11 mouse cellular contexts compared by ENCODE assay signal in the genomic region with DNA sequence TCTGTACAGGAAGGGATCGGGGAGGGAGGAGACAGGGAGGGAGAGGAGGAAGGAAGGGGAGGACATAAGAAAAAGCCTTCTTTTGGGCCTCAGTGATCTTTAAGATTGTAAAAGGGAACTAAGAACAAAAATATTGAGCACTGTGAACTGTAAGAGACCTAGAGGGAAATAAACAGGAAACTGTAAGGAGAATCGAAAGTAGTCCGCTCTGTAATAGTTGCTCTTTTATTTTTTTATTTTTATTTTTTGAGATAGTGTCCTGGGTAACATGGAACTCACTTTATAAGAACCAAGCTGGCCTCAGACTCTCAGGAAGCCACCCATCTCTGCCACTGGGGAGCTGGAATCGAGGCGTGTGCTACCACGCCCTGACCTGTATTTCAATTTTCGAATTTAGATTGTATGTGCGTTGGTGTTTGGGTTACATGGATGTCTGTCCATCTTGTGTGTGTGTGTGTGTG. TPM values are rescaled to one million over a fixed set of nuclear protein-coding genes. Genes with fewer than 3 reads are reported as not detected.
DNase-seq lines count a peak whose midpoint lies in the region; ATAC-seq and TF ChIP-seq lines count a peak whose summit lies in the region.
"Had no signal": no experiment of that assay in that cellular context is flagged by ENCODE, and none has a peak within 500 bp of the region (broad histone marks: within the 10 kb centered on the region; RNA-seq: fewer than 3 reads in every experiment).

No protein-coding gene starts in this region.

- intact Hi-C loops in heart, adult 2 months (cut with DNase I) = no loop called here

- no peaks in the 10 kb centered on the region for H3K27me3 ChIP-seq in heart, adult 2 months (ENCODE audit: control insufficient read depth, insufficient read depth, low read length)
- no peaks in the 10 kb centered on the region for H3K27me3 ChIP-seq in forebrain, embryonic 14.5 days (replicated peaks; ENCODE audit: control insufficient read depth, insufficient read depth, low read length)
- H3K27me3 ChIP-seq: embryonic facial prominence, embryonic 12.5 days had no signal

- peaks cover 5% of the 10 kb centered on the region for H3K4me1 ChIP-seq in heart, adult 2 months (ENCODE audit: control insufficient read depth, insufficient read depth, low read length)
- no peaks in the 10 kb centered on the region; the same call in 1 of the 2 replicates for H3K4me1 ChIP-seq in forebrain, embryonic 14.5 days (ENCODE audit: control insufficient read depth, insufficient read depth, low read length)
- H3K4me1 ChIP-seq: embryonic facial prominence, embryonic 12.5 days; limb, embryonic 10.5 days had no signal

- DNase-seq in 416B (ENCODE audit: low read depth) = peak; percentile 60
- peak; percentile 59 for DNase-seq in CD4-positive, CD25-positive, alpha-beta regulatory T cell, adult 2 months (ENCODE audit: low read depth, low spot score)
- DNase-seq in lung, postnatal 36 days = peak; percentile 36
- no peak for DNase-seq in neural tube, embryonic 10.5 days (ENCODE audit: extremely low spot score, low spot score)
- DNase-seq in kidney, adult 18-20 months = no peak
- DNase-seq in heart, adult 2 months = no peak
- DNase-seq in forebrain, embryonic 14.5 days (ENCODE audit: low spot score) = no peak
- DNase-seq: kidney, postnatal 10 days had no signal

- peak; percentile 90 for ATAC-seq in granulocyte monocyte progenitor cell, adult 5-6 weeks (replicated peaks; ENCODE audit: poor library complexity, severe bottlenecking)
- ATAC-seq in forebrain, embryonic 14.5 days = no peak

- no peak for TF ChIP-seq CTCF in heart, adult 2 months (IDR thresholded peaks at IDR 0.05)

- no peak overlapping the region for H3K9ac ChIP-seq in heart, adult 2 months (ENCODE audit: low read depth, low read length)
- H3K9ac ChIP-seq in forebrain, embryonic 14.5 days (ENCODE audit: low read length) = no peak overlapping the region
- H3K9ac ChIP-seq: embryonic facial prominence, embryonic 12.5 days had no signal

- 48% methylated on average over 8 of the region's 8 CpGs for WGBS in heart, adult 2 months
- WGBS in forebrain, embryonic 14.5 days = 95% methylated on average over 8 of the region's 8 CpGs

- no peaks in the 10 kb centered on the region for H3K79me2 ChIP-seq in heart, adult 2 months (replicated peaks; ENCODE audit: control insufficient read depth, insufficient read depth, low read length)

- peaks cover 3% of the 10 kb centered on the region; the same call in 1 of the 2 replicates for H3K36me3 ChIP-seq in heart, adult 2 months (ENCODE audit: control insufficient read depth, insufficient read depth, low read length)
- no peaks in the 10 kb centered on the region for H3K36me3 ChIP-seq in forebrain, embryonic 14.5 days (ENCODE audit: control insufficient read depth, insufficient read depth, low read length)
- H3K36me3 ChIP-seq: embryonic facial prominence, embryonic 12.5 days; limb, embryonic 10.5 days had no signal

- no peak for TF ChIP-seq EP300 in heart, adult 2 months (IDR thresholded peaks at IDR 0.05; ENCODE audit: insufficient read depth, low read depth, low read length)

- H3K9me3 ChIP-seq in forebrain, embryonic 14.5 days (replicated peaks; ENCODE audit: control insufficient read depth, low read length) = no peaks in the 10 kb centered on the region
- H3K9me3 ChIP-seq: embryonic facial prominence, embryonic 12.5 days; limb, embryonic 10.5 days had no signal

- no peak for TF ChIP-seq POLR2A in heart, adult 2 months (IDR thresholded peaks at IDR 0.05; ENCODE audit: insufficient read depth, low read depth, low read length)

- H3K4me2 ChIP-seq in forebrain, embryonic 14.5 days (ENCODE audit: low read length) = no peak overlapping the region
- H3K4me2 ChIP-seq: embryonic facial prominence, embryonic 12.5 days had no signal

- no peak overlapping the region for H3K4me3 ChIP-seq in heart, adult 2 months
- H3K4me3 ChIP-seq in forebrain, embryonic 14.5 days (ENCODE audit: low read depth, low read length) = no peak overlapping the region
- H3K4me3 ChIP-seq: embryonic facial prominence, embryonic 12.5 days; limb, embryonic 10.5 days had no signal

- no peak overlapping the region for H3K27ac ChIP-seq in heart, adult 2 months
- no peak overlapping the region for H3K27ac ChIP-seq in forebrain, embryonic 14.5 days (ENCODE audit: low read depth, low read length)
- H3K27ac ChIP-seq: embryonic facial prominence, embryonic 12.5 days; limb, embryonic 10.5 days had no signal

RNA-seq across cellular contexts. Expression of gene Mypn, which starts 27.3 kb away (rescaled TPM):
- total RNA-seq in granulocyte monocyte progenitor cell, adult 5-6 weeks (2014; fragmentation: Nextera tagmentation) = not detected in 2 replicates
- total RNA-seq in granulocyte monocyte progenitor cell, adult 5-6 weeks (2017) = not detected in 2 replicates
- total RNA-seq in heart, adult 2 months (2021) = 100 to 1,000 TPM in 1 of 2 experiments, 10 to 100 TPM in 1; 96.6 to 110 TPM
- polyA plus RNA-seq in heart, adult 2 months (2012; rRNA removed) = 32.1 and 43.5 TPM in 2 replicates
- polyA plus RNA-seq in forebrain, embryonic 14.5 days (2014; fragmentation: Nextera tagmentation; extraction: Ambion mirVana) = 0.10 and 0.15 TPM in 2 replicates

Comparison
In these comparisons a context has a peak if more than half of its experiments do, and no peak if none do; other contexts are left out.
1. DNase-seq: peak in 416B (single experiment), CD4-positive, CD25-positive, alpha-beta regulatory T cell, adult 2 months (single experiment) and lung, postnatal 36 days (single experiment); none in neural tube, embryonic 10.5 days (single experiment), kidney, adult 18-20 months (single experiment), heart, adult 2 months (0 of 2) and forebrain, embryonic 14.5 days (single experiment).
2. RNA of gene Mypn, which starts 27.3 kb away (total RNA-seq): 96.6 to 110 TPM in heart, adult 2 months; not detected in granulocyte monocyte progenitor cell, adult 5-6 weeks; every median in the first group is over 10 times any median in the second.